Mouse (Mus musculus): ENCODE measurements at regions not wholly inside any gene's neighbourhood (a gene's known extent, or its start where the extent isn't known, plus 50 kb on each side); places are given as distances from the start of the nearest gene placed in this dataset.

DNA sequence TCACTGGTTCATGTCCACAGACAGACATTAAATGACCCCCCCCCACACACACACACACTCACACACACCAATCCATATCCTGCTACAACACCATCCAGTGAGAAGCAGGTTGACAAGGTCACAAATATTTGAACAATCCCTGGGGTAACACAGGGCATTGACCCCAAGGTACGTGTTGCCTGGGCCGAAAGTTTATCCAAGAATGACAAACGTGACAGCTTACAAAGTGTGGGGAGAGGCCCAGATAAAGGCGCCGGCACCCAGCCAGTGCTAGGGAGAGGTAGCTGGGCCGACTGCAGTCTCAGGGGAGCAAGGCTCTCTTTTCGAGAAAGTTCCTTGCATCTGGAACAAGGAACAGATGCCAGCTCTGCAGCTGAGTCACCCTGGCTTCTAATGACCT lies 337.8 kb upstream of the Tbx3 start:
- ATAC-seq (ENCODE audit: low FRiP score) (no peak), DNase-seq (ENCODE audit: low spot score) (no peak)
- no peaks in the 10 kb centered on the region for H3K36me3 ChIP-seq (replicated peaks; ENCODE audit: control insufficient read depth, insufficient read depth)
- no peak overlapping the region for H3K4me2 ChIP-seq (replicated peaks)
- no peak overlapping the region for H3K27ac ChIP-seq
- H3K9me3 ChIP-seq (ENCODE audit: control insufficient read depth, low read length) = no peaks in the 10 kb centered on the region
- no peak overlapping the region for H3K4me3 ChIP-seq (replicated peaks; ENCODE audit: low read length)
- 65% methylated on average over 7 of the region's 7 CpGs for WGBS
- H3K27me3 ChIP-seq (ENCODE audit: control insufficient read depth, insufficient read depth, low read length) = no peaks in the 10 kb centered on the region
- no peaks in the 10 kb centered on the region for H3K4me1 ChIP-seq (replicated peaks; ENCODE audit: control insufficient read depth, insufficient read depth, low read length)
- H3K9ac ChIP-seq = no peak overlapping the region

DNA sequence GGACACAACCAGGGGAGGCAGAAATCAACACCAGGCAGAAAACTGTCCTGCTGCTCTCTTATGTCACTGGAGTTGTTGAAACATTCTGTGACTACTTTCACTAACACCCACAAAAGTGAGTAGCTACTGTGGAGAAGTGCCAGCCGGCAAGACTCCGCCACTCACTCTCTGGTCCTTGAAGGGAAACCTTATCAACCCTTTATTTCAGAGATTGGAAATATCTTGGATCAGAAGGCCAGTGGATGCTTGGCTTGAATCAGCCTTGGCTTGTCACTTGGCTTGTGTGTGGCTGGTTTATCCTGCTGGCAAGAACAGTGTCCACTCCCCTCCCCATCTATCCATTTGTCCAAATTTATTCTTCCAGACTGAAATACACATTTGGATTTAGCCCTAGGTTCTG lies 335.3 kb upstream of the Tbx3 start:
- H3K9ac ChIP-seq = no peak overlapping the region
- H3K4me2 ChIP-seq (replicated peaks) = no peak overlapping the region
- DNase-seq (ENCODE audit: low spot score) = no peak
- WGBS = 98% methylated on average over 2 of the region's 2 CpGs
- H3K9me3 ChIP-seq (ENCODE audit: control insufficient read depth, low read length) = no peaks in the 10 kb centered on the region
- no peak overlapping the region for H3K4me3 ChIP-seq (replicated peaks; ENCODE audit: low read length)
- no peak overlapping the region for H3K27ac ChIP-seq
- H3K27me3 ChIP-seq (ENCODE audit: control insufficient read depth, insufficient read depth, low read length) = no peaks in the 10 kb centered on the region
- ATAC-seq (ENCODE audit: low FRiP score) = no peak
- no peaks in the 10 kb centered on the region for H3K4me1 ChIP-seq (replicated peaks; ENCODE audit: control insufficient read depth, insufficient read depth, low read length)
- H3K36me3 ChIP-seq (replicated peaks; ENCODE audit: control insufficient read depth, insufficient read depth) = no peaks in the 10 kb centered on the region

DNA sequence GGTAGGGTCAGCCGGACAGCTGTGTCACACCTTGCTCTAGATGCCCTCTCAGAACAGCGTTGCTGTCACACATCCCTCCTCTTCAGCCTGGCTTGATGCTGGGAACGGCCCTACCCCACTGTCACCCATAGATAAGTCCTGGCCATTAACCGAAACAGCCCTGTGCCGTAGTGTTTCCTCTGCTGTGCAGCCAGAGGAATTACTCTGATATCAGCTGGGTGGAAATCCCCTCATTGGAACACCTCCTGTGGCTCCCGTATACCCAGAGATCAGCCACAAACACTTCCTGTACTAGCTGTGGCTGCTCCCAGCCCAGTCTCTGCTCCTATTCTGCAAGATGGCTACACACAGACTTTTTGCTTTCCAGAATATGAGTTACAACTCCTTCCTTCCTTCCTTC lies 334.5 kb upstream of the Tbx3 start:
- no peaks in the 10 kb centered on the region for H3K36me3 ChIP-seq (replicated peaks; ENCODE audit: control insufficient read depth, insufficient read depth)
- H3K4me2 ChIP-seq (replicated peaks) = no peak overlapping the region
- DNase-seq (ENCODE audit: low spot score) = no peak
- H3K27me3 ChIP-seq (ENCODE audit: control insufficient read depth, insufficient read depth, low read length) = no peaks in the 10 kb centered on the region
- H3K9ac ChIP-seq = no peak overlapping the region
- H3K4me3 ChIP-seq (replicated peaks; ENCODE audit: low read length) = no peak overlapping the region
- no peak for ATAC-seq (ENCODE audit: low FRiP score)
- 85% methylated on average over 6 of the region's 6 CpGs for WGBS
- H3K9me3 ChIP-seq (ENCODE audit: control insufficient read depth, low read length) = no peaks in the 10 kb centered on the region
- no peaks in the 10 kb centered on the region for H3K4me1 ChIP-seq (replicated peaks; ENCODE audit: control insufficient read depth, insufficient read depth, low read length)
- H3K27ac ChIP-seq = no peak overlapping the region

DNA sequence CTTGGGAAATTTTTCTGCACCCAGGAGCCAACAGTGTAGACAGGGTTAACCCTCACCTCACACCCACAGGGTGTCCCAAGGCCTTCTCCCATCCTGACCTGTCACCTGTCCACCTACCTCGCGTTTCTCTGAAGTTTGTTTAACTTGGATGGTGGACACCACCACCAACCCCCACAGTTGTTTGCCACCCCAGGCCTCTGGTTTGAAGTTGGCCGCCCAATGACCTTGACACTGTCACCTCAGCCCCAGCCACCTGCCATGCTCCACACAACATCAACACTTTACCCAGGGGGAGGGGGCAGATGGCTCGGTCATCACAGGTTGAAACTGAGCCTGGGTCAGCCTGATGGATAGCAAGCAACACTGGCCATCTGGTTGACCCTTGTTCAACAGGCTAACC lies 332.7 kb upstream of the Tbx3 start:
- Histone ChIP-seq H3K27ac (no peak overlapping the region), H3K4me2 (replicated peaks) (no peak overlapping the region), H3K27me3 (ENCODE audit: control insufficient read depth, insufficient read depth, low read length) (no peaks in the 10 kb centered on the region), H3K36me3 (replicated peaks; ENCODE audit: control insufficient read depth, insufficient read depth) (no peaks in the 10 kb centered on the region), H3K4me1 (replicated peaks; ENCODE audit: control insufficient read depth, insufficient read depth, low read length) (no peaks in the 10 kb centered on the region), H3K4me3 (replicated peaks; ENCODE audit: low read length) (no peak overlapping the region), H3K9me3 (ENCODE audit: control insufficient read depth, low read length) (no peaks in the 10 kb centered on the region), H3K9ac (no peak overlapping the region)
- DNase-seq (ENCODE audit: low spot score) (no peak), ATAC-seq (ENCODE audit: low FRiP score) (no peak)
- 93% methylated on average over 4 of the region's 4 CpGs for WGBS

DNA sequence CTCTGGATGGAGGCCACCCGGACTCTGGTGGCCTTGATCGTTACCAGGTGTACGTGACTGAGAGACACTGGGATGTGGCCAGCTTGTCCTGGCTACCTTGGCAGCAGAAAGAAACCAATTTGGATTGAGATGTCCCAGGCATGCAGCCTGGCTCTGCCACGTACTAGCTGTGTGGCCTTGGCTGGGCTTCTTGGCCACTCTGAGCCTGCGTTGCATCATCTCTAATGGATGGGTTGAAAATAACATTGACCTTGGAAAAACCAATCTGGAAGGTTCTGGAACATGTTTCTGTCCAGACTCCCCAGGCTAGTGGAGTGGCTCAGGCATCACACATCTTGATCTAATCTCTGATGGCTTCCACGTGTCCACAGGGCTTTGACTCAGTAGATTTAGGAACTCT lies 331.8 kb upstream of the Tbx3 start:
- WGBS = 92% methylated on average over 6 of the region's 6 CpGs
- no peak overlapping the region for H3K27ac ChIP-seq
- no peak for ATAC-seq (ENCODE audit: low FRiP score)
- no peak overlapping the region for H3K9ac ChIP-seq
- DNase-seq (ENCODE audit: low spot score) = no peak
- no peaks in the 10 kb centered on the region for H3K4me1 ChIP-seq (replicated peaks; ENCODE audit: control insufficient read depth, insufficient read depth, low read length)
- H3K9me3 ChIP-seq (ENCODE audit: control insufficient read depth, low read length) = no peaks in the 10 kb centered on the region
- H3K4me3 ChIP-seq (replicated peaks; ENCODE audit: low read length) = no peak overlapping the region
- no peaks in the 10 kb centered on the region for H3K27me3 ChIP-seq (ENCODE audit: control insufficient read depth, insufficient read depth, low read length)
- no peaks in the 10 kb centered on the region for H3K36me3 ChIP-seq (replicated peaks; ENCODE audit: control insufficient read depth, insufficient read depth)
- no peak overlapping the region for H3K4me2 ChIP-seq (replicated peaks)

DNA sequence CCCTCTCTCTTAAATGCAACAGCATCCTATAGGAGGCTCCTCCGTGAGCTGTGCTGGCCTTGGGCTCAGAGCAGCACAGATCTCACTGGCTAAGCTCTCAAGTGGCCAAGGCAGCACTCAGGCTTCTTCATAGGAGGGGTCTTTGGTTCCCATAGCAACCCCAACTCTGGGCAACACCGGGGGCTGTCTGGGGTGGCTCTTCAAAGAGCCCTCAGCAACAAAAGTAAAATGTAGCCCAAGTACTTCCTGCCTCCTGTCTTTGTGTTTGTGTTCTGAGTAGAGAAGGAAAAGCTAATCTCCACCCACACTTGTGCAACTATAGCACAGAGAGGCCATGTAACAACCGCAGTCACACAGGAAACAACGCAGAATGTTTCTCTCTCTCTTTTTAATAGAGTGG lies 322.2 kb upstream of the Tbx3 start:
- DNase-seq (ENCODE audit: low spot score) (no peak), ATAC-seq (ENCODE audit: low FRiP score) (no peak)
- H3K4me1 ChIP-seq (replicated peaks; ENCODE audit: control insufficient read depth, insufficient read depth, low read length) = no peaks in the 10 kb centered on the region
- H3K27me3 ChIP-seq (ENCODE audit: control insufficient read depth, insufficient read depth, low read length) = no peaks in the 10 kb centered on the region
- no peaks in the 10 kb centered on the region for H3K9me3 ChIP-seq (ENCODE audit: control insufficient read depth, low read length)
- H3K36me3 ChIP-seq (replicated peaks; ENCODE audit: control insufficient read depth, insufficient read depth) = no peaks in the 10 kb centered on the region
- H3K9ac ChIP-seq = no peak overlapping the region
- no peak overlapping the region for H3K4me3 ChIP-seq (replicated peaks; ENCODE audit: low read length)
- no peak overlapping the region for H3K27ac ChIP-seq
- H3K4me2 ChIP-seq (replicated peaks) = no peak overlapping the region
- 46% methylated on average over 4 of the region's 4 CpGs for WGBS

DNA sequence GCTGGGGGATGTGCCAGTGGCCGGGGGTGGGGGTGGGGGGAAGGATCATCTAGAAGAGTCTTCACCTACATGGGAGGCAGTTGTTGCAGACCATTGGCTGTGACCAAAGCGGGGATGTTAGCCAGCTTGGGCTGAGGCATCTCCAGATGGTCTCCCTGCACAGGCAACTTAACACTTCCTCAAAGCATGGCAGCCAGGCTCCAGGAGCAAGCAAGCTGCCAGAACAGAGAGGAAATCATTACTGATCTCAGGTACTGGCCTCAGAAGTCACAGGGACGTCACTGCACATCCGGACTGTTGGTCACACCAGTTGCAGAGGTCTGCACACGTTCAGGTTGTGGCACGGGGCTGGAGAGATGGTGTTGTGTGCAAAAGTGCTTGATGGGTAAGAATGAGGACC lies 321.1 kb upstream of the Tbx3 start:
- WGBS = 88% methylated on average over 6 of the region's 6 CpGs
- no peaks in the 10 kb centered on the region for H3K36me3 ChIP-seq (replicated peaks; ENCODE audit: control insufficient read depth, insufficient read depth)
- ATAC-seq (ENCODE audit: low FRiP score) = no peak
- H3K4me1 ChIP-seq (replicated peaks; ENCODE audit: control insufficient read depth, insufficient read depth, low read length) = no peaks in the 10 kb centered on the region
- H3K4me3 ChIP-seq (replicated peaks; ENCODE audit: low read length) = no peak overlapping the region
- no peaks in the 10 kb centered on the region for H3K9me3 ChIP-seq (ENCODE audit: control insufficient read depth, low read length)
- H3K4me2 ChIP-seq (replicated peaks) = no peak overlapping the region
- no peaks in the 10 kb centered on the region for H3K27me3 ChIP-seq (ENCODE audit: control insufficient read depth, insufficient read depth, low read length)
- DNase-seq (ENCODE audit: low spot score) = no peak
- no peak overlapping the region for H3K27ac ChIP-seq
- no peak overlapping the region for H3K9ac ChIP-seq

DNA sequence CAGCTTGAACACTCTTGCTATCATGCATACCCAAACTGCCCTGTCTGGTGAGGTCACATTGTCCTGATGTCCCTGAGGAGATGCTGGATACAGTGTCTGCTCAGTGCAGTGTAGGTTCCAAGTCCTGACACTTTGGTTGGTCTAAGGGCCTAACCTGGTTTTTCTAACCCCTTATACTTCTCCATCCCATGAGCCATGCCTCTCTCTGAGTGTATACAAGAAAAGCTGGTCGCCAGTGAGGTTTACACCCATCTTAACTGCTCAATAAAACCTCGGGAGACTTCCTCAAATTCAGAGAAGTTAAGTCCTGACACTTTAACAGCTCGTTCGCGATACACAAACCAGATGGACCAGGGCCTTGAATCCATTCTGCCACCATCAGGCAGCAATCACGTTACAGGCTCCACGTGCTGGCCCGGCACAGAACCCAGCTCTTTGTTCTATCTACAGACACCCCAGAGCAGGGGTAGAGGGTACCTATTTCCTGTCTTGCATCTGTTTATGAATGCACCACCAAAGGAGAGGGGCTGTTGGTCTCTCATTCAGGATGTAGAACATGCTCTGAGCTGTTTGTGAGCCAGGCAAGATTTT lies 320.0 kb upstream of the Tbx3 start:
- ATAC-seq (ENCODE audit: low FRiP score) (no peak), DNase-seq (ENCODE audit: low spot score) (no peak)
- Histone ChIP-seq H3K4me2 (replicated peaks) (no peak overlapping the region), H3K9ac (no peak overlapping the region), H3K27ac (no peak overlapping the region), H3K27me3 (ENCODE audit: control insufficient read depth, insufficient read depth, low read length) (no peaks in the 10 kb centered on the region), H3K4me1 (replicated peaks; ENCODE audit: control insufficient read depth, insufficient read depth, low read length) (no peaks in the 10 kb centered on the region), H3K9me3 (ENCODE audit: control insufficient read depth, low read length) (no peaks in the 10 kb centered on the region), H3K4me3 (replicated peaks; ENCODE audit: low read length) (no peak overlapping the region), H3K36me3 (replicated peaks; ENCODE audit: control insufficient read depth, insufficient read depth) (no peaks in the 10 kb centered on the region)
- WGBS = 83% methylated on average over 8 of the region's 8 CpGs

DNA sequence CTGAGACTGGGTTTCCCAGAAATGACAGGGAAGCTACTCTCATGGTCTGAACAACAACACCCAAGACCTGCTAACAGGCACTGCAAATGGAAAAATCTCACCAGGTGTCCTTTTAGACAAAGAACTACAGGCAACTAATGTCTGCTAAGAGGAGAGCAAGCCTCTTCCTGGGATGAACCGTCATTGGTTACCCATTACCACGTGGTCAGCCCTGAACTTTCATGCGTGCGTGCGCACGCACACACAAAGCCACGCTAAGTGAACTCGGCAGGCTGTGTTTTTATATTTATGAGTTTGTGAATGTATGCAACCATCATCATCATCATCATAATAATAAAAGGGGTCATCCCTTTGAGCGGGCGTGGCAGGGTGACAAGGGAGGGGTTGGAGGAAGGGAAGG lies 315.0 kb upstream of the Tbx3 start:
- Histone ChIP-seq H3K4me3 (replicated peaks; ENCODE audit: low read length) (no peak overlapping the region), H3K4me2 (replicated peaks) (no peak overlapping the region), H3K36me3 (replicated peaks; ENCODE audit: control insufficient read depth, insufficient read depth) (no peaks in the 10 kb centered on the region), H3K9ac (no peak overlapping the region), H3K27me3 (ENCODE audit: control insufficient read depth, insufficient read depth, low read length) (no peaks in the 10 kb centered on the region), H3K9me3 (ENCODE audit: control insufficient read depth, low read length) (no peaks in the 10 kb centered on the region), H3K4me1 (replicated peaks; ENCODE audit: control insufficient read depth, insufficient read depth, low read length) (no peaks in the 10 kb centered on the region), H3K27ac (no peak overlapping the region)
- ATAC-seq (ENCODE audit: low FRiP score) (no peak), DNase-seq (ENCODE audit: low spot score) (no peak)
- WGBS = 92% methylated on average over 10 of the region's 10 CpGs

DNA sequence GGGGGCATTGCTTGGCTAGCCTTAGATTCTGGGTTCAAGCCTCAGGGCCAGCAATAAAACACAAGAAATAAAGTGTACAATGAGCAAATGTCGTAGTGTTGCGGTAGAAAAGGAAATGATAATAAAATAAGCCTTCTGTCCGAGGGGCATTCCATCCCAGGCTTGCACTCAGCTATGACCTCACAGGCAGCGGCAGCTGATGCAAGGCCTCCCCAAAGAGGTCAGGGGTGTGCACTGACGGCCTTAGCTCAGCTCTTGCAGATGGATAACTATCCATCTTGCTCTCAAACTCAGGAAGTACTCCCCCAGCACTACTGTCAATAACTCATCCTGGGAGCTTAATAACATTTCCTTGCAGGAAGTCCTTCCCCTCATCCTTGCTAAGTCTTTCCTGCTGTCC lies 314.4 kb upstream of the Tbx3 start:
- Histone ChIP-seq H3K4me1 (replicated peaks; ENCODE audit: control insufficient read depth, insufficient read depth, low read length) (no peaks in the 10 kb centered on the region), H3K27ac (no peak overlapping the region), H3K9ac (no peak overlapping the region), H3K4me2 (replicated peaks) (no peak overlapping the region), H3K9me3 (ENCODE audit: control insufficient read depth, low read length) (no peaks in the 10 kb centered on the region), H3K27me3 (ENCODE audit: control insufficient read depth, insufficient read depth, low read length) (no peaks in the 10 kb centered on the region), H3K36me3 (replicated peaks; ENCODE audit: control insufficient read depth, insufficient read depth) (no peaks in the 10 kb centered on the region), H3K4me3 (replicated peaks; ENCODE audit: low read length) (no peak overlapping the region)
- DNase-seq (ENCODE audit: low spot score) = no peak
- no peak for ATAC-seq (ENCODE audit: low FRiP score)
- 80% methylated on average over 5 of the region's 5 CpGs for WGBS

Measured in hindbrain, embryonic 14.5 days (tissue).